Mouse (Mus musculus) testis, adult 10 weeks (tissue): ENCODE data around the gene Olfr585. TPM values are rescaled to one million over a fixed set of nuclear protein-coding genes. Genes with fewer than 3 reads are reported as not detected.

Experiments used
- polyA plus RNA-seq: library from polyadenylated mRNA; stranded (reverse); fragments of 350-450 nt; fragmentation: Illumina TruSeq; extraction: RNeasy Lipid Tissue Mini Kit (QIAGEN cat#74804); gene quantifications from one replicate; pipeline ENCODE4 v1.2.3, GENCODE M21; 2014; ENCODE audit warnings: low read depth, low replicate concordance

Olfr585 gene
- not detected for polyA plus RNA-seq

GRCm38 (mm10) chr7:103097420-103097819 lies at the start of gene Olfr585:
Gene Olfr585, plus strand, starts transcription at chr7:103097720.

GRCm38 (mm10) chr7:103051000-103051399 lies 46.5 kb upstream of the Olfr585 start, which contains the start of gene Olfr583:
Gene Olfr583, plus strand, starts transcription at chr7:103051300.

GRCm38 (mm10) chr7:103081585-103081984 lies 15.9 kb upstream of the Olfr585 start, which contains the start of gene Olfr584:
Gene Olfr584, plus strand, starts transcription at chr7:103081885.

GRCm38 (mm10) chr7:103125538-103125937 lies 28.0 kb downstream of the Olfr585 start, which contains the start of gene Olfr586:
Gene Olfr586, minus strand, starts transcription at chr7:103125638.

GRCm38 (mm10) chr7:103140579-103140978 lies 43.1 kb downstream of the Olfr585 start, which contains the start of gene Olfr588-ps1:
Gene Olfr588-ps1, plus strand, starts transcription at chr7:103140879.

Other genes starting within 250 kb of the Olfr585 start
- gene Olfr566, start 239.0 kb upstream of the Olfr585 start, polyA plus RNA-seq = not detected
- 0.24 TPM for gene Olfr568, start 220.6 kb upstream of the Olfr585 start, polyA plus RNA-seq
- not detected for gene Olfr569, start 206.8 kb upstream of the Olfr585 start, polyA plus RNA-seq
- gene Olfr570, start 203.1 kb upstream of the Olfr585 start, polyA plus RNA-seq = not detected
- not detected for gene Olfr571, start 180.2 kb upstream of the Olfr585 start, polyA plus RNA-seq
- gene Olfr572, start 173.3 kb upstream of the Olfr585 start, polyA plus RNA-seq = not detected
- not detected for gene Olfr573-ps1, start 155.1 kb upstream of the Olfr585 start, polyA plus RNA-seq
- not detected for gene Olfr574, start 149.3 kb upstream of the Olfr585 start, polyA plus RNA-seq
- gene Olfr575, start 138.9 kb upstream of the Olfr585 start, polyA plus RNA-seq = not detected
- not detected for gene Olfr576, start 135.1 kb upstream of the Olfr585 start, polyA plus RNA-seq
- not detected for gene Olfr577, start 121.8 kb upstream of the Olfr585 start, polyA plus RNA-seq
- gene Olfr578, start 108.4 kb upstream of the Olfr585 start, polyA plus RNA-seq = not detected
- gene Olfr582, start 59.7 kb upstream of the Olfr585 start, polyA plus RNA-seq = not detected
- gene Olfr583, start 46.4 kb upstream of the Olfr585 start, polyA plus RNA-seq = not detected
- gene Olfr584, start 15.8 kb upstream of the Olfr585 start, polyA plus RNA-seq = not detected
- gene Olfr586, start 27.9 kb downstream of the Olfr585 start, polyA plus RNA-seq = not detected
- not detected for gene Olfr588-ps1, start 43.2 kb downstream of the Olfr585 start, polyA plus RNA-seq
- not detected for gene Olfr589, start 58.6 kb downstream of the Olfr585 start, polyA plus RNA-seq
- not detected for gene Olfr591, start 80.6 kb downstream of the Olfr585 start, polyA plus RNA-seq
- gene Olfr592, start 87.1 kb downstream of the Olfr585 start, polyA plus RNA-seq = not detected
- not detected for gene Olfr593, start 114.1 kb downstream of the Olfr585 start, polyA plus RNA-seq
- not detected for gene Olfr594, start 119.3 kb downstream of the Olfr585 start, polyA plus RNA-seq
- gene Usp17ld, start 154.8 kb downstream of the Olfr585 start, polyA plus RNA-seq = not detected
- not detected for gene Olfr596, start 207.9 kb downstream of the Olfr585 start, polyA plus RNA-seq
- not detected for gene Olfr597, start 218.6 kb downstream of the Olfr585 start, polyA plus RNA-seq
- not detected for gene Olfr598, start 225.8 kb downstream of the Olfr585 start, polyA plus RNA-seq
- not detected for gene Olfr599, start 238.2 kb downstream of the Olfr585 start, polyA plus RNA-seq